Mouse (Mus musculus) skeletal muscle tissue, adult 2 months (tissue): ENCODE measurements around the gene Sstr4.

Experiments used
- DNase-seq: peaks from one replicate; pipeline ENCODE4 v3.0.0-alpha.2; 2012; ENCODE audit warnings: low read depth, low spot score

Sstr4 gene

GRCm38 (mm10) chr2:148395131-148396051 is at the start of gene Sstr4:
TSS of gene Sstr4 (plus strand) at chr2:148395344.
- no peak for DNase-seq

DNA sequence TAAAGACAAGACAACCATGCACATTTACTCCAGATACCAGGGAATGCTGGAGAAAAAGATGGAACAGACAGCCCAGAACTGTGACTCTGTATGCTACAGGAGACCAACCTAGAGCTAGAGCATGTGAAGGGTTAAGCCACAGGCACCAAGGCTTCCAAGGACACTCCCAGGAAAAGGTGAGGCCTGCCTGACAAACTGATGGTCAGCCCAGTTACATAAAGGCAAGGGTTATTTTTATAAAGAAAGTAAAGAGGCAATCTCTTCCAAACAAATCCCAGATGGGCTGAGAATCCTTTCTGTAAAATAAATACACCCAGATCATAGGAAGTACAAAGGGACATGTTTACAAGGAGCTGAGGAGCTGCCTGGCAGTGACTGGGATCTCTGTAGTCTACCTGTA is 49.8 kb upstream of the Sstr4 start:
- DNase-seq, result no peak

DNA sequence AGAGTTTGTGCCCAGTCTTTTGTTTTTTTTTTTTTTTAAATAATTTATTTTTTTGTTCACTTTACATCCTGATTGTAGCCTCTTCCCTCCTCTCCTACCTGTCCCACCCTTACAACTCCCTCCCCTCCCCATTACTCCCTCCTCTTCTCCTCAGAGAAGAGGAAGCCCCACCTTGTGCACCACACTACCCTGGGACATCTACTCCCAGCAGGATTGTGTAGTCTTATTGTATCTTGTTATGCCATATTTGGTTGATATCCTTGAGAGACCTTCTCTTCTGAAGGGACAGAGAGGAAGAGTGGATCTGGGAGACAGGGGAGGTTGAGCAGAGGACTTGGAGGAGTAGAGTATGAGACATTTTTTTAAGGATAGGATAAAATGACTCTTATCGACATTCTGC is 48.2 kb upstream of the Sstr4 start:
- DNase-seq, result no peak

- no peak for DNase-seq
These were observed 45.4 kb upstream of the Sstr4 start for GRCm38 (mm10) chr2:148349509-148350307.

DNA sequence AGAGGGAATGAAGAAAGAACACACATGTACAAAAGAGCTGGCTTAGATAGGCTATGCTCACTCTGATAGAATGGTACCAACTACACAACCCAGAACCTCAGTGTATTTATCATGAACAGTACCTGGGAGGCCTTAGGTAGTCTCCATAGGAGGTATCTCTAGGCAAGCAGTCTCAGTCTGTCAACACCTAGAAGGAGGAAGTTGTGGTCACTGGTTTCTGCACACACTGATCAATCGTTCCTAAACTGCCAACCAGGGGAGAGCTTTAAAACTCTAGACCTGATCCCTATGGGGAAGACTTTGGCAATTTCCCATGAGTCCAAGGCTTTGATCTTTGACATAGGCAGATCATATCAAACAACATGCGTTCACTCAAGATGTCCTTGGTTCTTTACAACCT is 44.7 kb upstream of the Sstr4 start:
- DNase-seq, result no peak

DNA sequence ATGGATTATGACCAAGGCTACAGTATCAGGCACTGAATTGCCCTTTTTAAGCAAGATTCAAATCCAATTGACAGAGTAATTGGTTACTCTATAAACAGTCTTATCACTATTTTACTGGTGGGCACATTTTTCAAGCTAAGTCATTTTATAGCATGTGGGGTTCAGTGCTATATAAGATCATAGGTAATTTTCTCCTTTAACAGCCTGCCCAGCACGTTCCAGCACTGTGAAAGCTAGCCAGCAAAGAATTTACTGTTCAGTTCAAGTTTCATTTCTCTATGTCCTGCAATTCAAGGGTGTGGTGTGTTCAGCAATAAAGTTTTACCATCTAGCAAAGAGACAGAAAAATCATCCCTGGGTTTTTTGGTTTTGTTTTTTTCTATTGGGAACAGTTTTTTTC is 42.5 kb upstream of the Sstr4 start:
- no peak for DNase-seq

- DNase-seq, result no peak
These were observed 38.0 kb upstream of the Sstr4 start for GRCm38 (mm10) chr2:148357145-148357544.

GRCm38 (mm10) chr2:148364536-148364935 is 30.6 kb upstream of the Sstr4 start:
- DNase-seq, result peak; percentile 39

DNA sequence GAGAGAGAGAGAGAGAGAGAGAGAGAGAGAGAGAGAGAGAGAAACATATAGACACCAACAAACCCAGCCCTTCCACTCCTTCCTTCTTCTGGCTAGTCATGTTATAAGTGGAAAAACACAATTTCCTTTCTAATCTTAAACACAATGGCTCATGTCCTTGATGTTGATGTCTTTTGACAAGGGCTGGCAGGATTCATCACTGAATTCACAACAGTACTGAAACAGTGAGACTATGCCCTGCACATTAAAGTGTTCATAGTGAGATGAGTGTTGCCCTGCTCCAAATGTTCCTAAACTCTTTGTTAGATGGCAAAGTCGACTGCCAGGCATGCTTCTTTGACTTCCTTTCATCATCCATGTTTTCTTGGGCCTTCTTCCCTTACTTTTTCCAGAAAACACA is 29.9 kb upstream of the Sstr4 start:
- DNase-seq, result no peak

GRCm38 (mm10) chr2:148371743-148372630 is 23.2 kb upstream of the Sstr4 start:
- DNase-seq, result no peak

GRCm38 (mm10) chr2:148373602-148374071 is 21.5 kb upstream of the Sstr4 start:
- no peak for DNase-seq

DNA sequence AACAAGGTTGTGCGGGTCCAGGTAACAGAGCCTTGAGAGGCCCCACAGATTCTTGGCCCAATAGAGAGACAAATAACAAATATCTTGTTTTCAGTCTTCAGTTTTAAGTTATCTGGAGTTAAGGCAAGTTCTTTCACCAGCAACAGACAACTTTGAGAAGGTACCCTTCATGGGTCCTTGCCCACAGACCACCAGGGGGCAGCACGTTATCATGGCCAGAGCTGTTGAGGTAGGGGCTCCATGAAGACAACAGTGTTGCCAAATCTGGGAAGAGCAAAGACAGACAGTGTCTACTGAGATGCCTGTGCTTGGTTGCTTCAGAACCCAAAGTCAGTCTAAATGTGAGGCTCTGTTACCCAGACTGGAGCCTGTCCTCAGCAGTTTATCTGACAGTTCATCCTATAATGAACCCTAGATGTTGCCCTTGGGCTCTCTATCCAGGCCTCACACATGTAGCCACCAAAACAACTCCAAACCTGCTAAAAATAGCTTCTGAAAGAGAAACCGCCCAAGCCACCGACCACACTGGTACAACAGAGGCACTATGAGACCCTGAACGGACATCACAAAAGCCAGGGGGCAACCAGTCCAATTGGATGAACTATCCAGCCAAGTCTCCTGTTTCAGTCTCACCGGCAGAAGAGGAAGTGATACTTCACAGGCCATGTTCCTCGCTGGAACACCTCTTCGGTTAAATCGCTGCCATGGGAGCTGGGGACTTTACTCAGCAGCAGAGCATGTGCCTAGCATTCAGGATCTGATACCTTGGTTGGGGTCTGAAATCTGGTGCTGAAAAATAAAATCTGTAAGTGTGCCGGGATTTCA is 19.6 kb upstream of the Sstr4 start:
- DNase-seq, result no peak

DNA sequence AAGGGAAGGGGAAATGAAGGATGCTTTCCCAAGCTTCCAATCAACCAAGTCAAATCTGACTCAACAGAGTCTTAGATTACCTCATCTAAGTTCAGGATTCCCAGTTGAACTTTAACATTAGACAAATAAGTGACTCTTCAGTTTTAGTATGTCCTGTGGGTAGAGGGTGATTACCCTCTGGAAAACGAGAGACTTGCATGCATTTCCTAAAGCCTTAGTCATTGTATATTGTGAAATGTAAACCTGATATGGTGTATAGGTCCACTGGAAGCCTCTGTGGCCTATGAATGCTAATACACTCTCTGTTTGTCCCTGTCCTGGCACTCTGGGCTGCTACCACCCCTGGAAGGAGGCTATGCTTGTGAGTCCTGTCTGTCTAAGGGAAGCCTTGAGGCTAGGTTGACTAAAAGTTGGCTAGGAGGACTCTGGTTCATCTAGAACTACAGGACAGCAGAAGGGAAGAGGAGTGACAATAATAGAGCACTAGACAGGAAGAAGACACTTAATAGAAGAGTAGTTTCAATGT is 16.3 kb upstream of the Sstr4 start:
- no peak for DNase-seq

DNA sequence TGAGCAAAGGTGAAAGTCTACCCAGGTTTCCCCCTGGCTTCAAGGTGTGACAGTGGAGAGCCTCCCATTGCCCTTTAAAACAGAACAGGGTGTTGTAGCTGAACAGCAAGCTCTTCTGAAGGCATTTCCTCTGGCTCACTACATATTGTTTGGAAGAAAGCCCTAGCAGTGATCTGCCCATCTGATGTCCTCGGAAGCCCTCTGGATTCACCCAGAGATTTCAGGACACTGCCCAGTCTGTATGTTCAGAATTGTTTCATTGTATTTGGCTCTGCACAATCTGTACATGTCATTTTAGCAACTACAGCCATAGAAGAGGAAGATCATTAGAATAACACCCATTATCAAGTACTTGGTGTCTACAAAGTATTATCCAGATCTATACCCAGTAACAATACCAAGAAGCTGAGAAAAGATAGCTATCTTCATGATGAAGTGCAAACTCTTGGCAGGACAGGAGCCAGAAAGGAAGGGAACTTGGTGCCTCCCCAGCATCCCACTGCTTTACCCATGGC is 15.2 kb upstream of the Sstr4 start:
- no peak for DNase-seq

DNA sequence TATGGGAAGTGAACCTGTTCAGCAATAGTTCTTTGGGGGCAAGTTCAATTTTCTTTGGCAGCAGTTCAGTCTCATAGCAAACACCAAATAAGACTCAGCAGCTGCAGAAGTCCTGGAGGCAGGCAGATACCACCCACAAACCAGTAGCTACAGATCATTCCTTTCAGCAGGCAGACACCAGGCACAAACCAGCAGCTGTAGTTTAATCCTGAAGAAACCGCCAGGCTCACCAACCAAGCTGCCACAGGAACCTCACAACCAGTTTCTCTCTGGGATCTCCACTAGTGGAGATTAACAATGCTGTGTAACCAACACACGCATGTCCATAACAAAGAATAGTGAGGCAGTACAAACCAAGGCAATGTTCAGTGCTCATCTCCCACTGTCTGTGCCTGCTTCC is 14.1 kb upstream of the Sstr4 start:
- DNase-seq, result no peak

GRCm38 (mm10) chr2:148386476-148386875 is 8.7 kb upstream of the Sstr4 start:
- no peak for DNase-seq

GRCm38 (mm10) chr2:148386927-148387326 is 8.2 kb upstream of the Sstr4 start:
- no peak for DNase-seq

- no peak for DNase-seq
These were observed 7.2 kb upstream of the Sstr4 start for GRCm38 (mm10) chr2:148387652-148388581.

DNA sequence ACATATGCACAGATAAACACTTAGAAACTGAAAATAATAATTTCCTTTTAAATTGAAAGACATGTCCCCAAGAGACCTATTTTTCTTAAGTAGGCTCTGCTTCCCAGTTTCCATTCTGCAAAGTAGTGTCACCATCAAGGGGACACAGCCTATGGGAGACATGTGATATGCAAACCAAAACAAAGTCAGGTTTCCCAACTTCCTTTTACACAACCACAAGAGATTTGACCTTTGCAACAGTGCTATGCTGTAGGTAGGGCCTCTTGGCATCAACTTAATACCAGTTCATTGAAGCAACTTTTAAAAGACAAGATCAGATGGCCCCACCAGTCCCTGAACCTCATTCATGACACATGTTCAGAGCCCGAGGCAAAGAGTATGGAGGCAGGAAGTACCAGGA is 2.0 kb upstream of the Sstr4 start:
- DNase-seq, result no peak
